Mouse (Mus musculus) mesoderm, embryonic 11.5 days (tissue): Measurements from ENCODE around the gene Lrrc74a.

ENCODE experiments used
- DNase-seq: peaks from one replicate; pipeline ENCODE4 v3.0.0-alpha.2; 2012; ENCODE audit warnings: low read depth, low spot score

The Lrrc74a gene

DNA sequence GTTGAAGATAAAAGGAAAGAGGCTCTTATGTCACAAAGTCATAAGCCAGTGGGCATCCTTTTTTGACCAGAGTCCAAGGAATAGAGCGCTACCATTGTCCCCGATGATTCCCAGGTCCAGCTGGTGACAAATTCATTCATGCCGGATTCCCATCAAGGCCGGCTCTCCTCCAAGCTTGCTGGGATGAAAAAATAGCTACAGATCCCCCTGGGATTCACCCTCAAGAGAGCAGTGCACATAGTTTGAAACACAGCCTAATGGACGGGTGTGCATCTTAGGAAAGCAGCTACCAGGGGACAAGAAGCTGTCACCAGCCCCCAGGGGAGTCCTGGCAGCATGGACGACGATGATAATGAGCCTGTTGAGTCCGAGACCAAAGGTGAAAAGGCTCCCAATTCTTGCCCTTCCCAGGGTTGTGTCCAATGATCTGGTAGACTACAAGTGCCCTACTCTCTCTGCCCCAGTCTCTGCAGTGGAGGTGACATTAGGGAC lies at the start of gene Lrrc74a:
TSS of gene Lrrc74a (plus strand) at position 51 of the 492 bp plus-strand sequence.
- DNase-seq: no peak

DNA sequence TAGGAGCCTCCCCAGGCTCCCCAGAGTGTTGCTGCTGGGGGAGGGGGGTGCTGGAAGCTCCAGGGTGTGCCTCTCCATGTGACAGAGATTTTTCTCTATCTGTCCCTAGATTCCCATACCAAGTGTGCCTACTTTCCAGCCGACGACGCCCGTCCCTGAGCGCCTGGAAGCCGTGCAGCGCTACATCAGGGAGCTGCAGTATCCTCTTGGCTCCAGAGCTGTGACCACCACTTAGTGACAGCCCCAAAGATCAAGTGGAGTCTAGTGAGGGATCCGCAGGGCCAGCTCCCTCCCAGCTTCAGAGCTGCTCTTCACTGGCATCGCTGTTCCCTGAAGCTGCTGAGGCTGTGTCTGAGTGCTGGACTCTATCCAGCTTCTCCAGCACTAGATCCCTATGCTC lies 48.9 kb upstream of the Lrrc74a start:
- DNase-seq: no peak

DNA sequence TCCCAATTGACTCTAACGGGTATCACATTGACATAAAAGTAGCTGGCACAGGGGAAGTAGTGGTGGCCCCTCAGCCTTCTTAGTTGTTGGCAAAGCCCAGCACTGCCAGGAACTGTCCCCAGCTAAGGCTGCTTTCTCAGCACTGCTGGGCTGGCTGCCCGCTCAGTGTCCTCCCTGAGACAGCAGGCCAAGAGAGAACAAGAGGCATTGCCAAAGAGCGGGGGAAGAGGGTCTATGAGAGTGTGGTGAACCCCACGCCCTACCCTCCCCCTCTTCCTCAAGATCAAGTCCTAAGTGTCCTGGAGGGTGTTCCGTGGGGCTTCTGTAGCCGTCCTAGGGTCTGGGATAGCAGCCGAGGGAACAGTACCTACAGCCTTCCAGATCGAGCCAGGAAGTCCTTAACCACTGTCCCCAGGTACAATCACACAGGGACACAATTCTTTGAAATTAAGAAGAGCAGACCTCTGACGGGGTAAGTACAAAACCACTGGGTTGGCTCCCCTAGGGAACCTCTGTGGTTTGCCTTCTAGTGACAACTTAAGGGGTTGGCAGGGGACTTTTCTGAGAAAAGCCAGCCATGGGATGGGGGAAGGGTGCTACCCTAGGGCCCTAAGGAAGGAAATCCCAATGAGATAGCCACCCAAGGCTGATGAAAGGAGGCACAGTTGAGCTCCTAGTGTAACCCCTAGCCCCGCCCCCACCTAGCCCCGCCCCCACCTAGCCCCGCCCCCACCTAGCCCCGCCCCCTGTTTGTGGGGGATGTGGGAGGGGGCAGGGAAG lies 47.4 kb upstream of the Lrrc74a start:
- no peak for DNase-seq

DNA sequence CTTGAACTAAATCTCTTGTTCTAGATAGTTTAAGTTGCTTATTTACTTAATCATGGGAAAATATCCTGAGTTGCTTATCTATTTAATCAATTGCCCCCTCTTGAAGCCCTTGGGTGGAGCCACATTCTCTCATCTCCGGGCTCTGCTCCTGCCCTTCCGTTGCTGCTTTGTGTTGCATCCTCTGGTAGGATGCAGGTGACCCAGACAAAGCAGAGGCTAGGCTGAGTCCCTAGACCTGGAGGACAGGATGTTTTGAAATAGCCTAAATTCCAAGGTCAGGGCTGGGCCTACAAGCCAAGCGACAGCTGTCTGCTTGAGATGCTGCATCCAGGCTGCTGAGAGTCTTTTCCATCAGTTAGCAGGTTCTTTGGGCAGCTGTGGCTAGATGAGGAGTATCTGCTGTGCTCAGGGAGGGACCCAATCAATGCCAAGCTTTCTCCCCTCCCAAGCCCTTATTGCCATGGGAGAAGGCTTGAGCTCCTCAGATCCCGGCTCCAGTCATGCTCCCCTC lies 46.7 kb upstream of the Lrrc74a start:
- DNase-seq: no peak

DNA sequence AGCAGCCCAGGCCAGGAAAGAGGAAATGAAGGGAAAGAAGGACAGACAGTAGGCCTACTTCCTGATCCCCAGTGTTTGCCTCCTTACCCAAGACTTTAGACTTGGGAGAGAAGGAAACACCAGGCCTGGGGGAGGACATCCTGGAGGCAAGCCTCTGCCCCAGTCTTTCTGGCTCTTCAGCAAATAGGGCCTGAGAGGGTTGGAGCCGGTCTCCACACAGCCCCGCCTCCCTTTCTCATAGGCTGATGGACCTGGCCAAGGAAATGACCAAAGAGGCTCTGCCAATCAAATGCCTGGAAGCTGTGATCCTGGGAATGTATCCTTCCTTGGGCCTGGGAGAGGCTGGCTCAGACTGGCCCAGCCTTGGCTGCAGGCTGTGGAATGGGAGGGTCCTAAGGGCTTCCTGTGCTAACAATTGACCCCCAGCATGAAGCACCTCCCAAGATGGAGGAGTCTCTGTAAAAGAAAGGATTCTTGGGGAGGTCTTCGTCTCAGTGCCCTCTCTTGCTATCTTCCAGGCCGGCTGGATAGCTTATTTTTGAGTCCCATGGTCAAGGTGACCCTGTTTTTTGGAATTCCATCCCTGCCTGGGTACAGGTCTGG lies 46.1 kb upstream of the Lrrc74a start:
- no peak for DNase-seq

DNA sequence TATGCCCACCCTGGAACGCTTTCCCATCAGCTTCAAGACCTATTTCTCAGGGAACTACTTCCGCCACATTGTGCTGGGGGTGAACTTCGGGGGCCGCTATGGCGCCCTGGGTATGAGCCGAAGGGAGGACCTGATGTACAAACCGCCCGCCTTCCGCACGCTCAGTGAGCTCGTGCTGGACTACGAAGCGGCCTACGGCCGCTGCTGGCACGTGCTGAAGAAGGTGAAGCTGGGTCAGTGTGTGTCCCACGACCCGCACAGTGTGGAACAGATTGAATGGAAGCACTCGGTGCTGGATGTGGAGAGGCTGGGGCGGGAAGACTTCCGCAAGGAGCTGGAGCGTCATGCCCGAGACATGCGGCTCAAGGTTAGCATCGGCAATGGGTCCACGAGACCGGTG lies 45.3 kb upstream of the Lrrc74a start:
- DNase-seq: no peak

DNA sequence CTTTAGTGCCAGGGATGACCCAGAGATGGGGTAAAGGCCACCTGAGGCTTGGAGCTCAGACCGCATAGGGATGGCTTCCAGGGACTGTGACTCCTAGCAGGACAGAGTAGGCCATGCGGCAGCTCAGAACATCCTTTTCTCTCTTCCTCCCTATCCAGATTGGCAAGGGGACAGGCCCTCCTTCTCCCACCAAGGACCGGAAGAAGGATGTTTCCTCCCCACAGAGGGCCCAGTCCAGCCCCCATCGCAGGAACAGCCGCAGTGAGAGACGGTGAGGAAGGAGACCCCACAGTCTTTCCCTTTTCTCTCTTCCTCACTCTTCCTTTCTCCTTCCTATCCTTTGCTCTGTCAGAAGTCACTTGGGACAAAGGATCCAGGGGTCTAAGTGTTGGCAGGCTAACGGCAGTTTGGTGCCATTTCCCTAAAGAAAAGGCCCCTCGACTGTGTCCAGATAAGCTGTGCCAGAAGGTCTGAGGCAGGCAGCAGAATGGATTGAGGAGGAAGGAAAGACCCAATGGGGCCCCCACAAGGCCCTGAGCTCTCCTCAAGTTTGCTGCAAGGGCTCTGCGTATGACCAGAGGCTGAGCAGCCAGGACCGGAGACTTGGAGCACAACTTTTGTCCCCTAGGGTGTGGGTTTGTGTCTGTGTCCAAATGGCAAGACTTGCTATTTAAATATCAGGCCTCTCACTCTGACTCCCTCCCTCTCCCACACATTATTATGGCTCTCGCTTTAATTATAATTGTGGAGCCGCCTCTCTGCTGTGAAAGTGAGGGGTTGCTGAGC lies 43.3 kb upstream of the Lrrc74a start:
- DNase-seq: no peak

DNA sequence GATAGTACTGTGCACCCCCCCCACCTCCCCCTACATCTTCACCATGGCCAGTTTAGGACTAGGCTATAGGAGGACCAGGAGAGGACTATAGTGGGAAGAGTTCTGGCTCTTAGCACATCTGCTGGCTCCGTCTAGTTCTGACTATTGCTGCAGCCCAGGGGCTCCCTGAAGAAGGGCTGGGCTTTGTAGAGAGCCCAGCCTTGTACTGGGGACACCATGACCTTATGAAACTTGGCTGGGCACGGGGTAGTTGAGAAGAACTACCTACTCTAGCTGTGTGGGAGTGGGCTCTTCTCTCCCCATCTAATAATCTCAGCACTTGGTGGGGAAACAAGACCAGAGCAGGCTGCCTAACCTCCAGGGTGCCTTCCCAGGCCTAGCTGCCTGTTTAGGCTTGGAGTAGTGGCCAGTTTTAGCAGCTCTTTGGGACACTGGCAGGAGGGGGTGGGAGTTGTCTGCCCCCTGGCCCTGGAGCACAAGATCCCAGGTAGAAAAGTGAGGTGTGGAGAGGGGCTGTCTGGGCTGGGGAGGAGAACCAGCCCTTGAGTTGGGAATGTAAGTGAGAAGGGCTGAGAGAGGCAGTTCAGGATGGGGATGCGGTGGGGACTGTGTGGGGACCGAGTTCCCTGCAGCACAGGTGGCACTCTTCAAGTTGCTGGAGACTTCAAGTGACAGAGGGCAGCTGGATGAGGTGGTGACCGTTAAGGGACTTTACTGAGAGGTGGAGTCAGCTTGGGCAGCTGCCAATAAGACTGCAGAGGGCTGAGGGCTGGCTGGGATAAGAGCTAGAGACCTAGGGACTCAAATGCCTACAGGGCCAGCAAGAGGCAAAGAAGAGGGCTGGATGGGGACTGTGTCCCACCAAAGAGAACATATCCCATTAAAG lies 41.5 kb upstream of the Lrrc74a start:
- no peak for DNase-seq

DNA sequence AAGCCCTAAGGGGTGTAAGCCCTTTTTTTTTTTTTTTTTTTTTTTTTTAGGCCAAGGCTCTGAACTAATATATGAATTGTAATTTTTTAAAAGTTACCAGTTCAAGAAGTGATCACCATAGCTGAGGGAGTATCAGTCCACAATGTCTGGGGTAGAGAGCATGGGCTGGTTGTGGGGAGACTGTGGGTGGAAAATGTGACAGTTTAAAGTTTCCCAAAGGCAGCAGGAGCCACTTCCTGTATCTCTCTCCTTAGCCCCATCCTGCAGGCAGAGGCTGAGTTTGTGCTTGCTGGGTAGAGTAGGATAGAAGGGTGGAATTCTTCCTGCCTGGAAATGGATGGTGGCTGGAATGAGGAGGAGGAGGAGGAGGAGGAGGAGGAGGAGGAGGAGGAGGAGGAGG lies 40.8 kb upstream of the Lrrc74a start:
- DNase-seq: no peak

DNA sequence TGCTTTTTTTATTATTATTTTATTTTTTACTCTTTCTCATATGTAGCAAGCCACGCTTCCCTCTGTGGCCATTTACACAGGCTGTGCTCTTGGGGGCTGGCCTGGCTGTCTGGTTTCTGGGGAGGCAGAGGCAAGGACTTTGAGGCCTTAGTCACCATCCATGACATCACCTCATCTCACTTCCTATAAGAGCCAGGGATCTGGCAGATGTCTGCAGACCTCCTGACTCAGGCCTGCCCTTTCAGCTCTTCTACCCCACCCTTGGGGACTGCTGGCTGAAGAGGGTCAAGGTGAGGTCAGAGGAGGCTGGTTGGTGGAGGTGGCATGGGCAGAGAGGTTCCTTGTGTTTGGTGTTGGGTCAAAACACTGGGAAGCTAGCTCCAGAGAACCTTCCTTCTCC lies 39.7 kb upstream of the Lrrc74a start:
- no peak for DNase-seq

DNA sequence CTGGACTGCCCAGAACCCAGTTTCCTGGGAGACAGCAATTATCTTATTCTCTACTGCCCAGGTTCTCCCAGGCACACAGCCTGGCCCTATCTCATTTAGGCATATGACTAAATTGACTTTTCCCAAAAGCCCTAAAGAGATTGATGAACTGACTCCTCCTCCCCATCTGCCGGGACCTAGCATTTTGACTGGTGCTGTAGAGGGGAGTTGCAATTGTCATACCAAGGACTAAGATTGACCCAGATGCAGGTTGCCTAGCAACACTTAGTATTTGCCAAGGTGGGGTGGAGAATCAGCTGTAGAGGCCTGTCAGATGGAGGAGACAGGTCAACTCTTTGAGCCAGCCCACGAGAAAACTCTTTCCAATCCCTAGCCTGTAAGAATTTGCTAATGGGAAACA lies 36.2 kb upstream of the Lrrc74a start:
- DNase-seq: peak; percentile 29

DNA sequence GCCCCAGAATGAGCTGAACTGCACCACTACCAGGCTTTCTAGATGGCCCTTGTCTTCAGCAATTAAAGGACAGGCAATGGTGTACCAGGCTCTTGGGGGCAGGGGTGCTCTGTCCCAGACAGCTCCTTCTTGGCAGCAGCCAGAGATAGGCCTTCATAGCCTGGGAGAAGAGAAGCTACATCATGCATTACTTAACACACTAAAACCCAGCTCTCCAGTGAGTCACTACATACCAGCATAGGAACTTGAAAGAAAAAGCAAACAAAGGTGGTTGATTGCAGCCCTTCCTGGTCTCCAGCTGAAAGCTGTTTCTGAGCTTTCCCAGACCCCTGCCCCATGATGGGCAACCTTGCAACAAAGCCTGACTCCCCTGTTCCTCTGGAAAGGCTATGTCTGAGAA lies 35.6 kb upstream of the Lrrc74a start:
- no peak for DNase-seq

DNA sequence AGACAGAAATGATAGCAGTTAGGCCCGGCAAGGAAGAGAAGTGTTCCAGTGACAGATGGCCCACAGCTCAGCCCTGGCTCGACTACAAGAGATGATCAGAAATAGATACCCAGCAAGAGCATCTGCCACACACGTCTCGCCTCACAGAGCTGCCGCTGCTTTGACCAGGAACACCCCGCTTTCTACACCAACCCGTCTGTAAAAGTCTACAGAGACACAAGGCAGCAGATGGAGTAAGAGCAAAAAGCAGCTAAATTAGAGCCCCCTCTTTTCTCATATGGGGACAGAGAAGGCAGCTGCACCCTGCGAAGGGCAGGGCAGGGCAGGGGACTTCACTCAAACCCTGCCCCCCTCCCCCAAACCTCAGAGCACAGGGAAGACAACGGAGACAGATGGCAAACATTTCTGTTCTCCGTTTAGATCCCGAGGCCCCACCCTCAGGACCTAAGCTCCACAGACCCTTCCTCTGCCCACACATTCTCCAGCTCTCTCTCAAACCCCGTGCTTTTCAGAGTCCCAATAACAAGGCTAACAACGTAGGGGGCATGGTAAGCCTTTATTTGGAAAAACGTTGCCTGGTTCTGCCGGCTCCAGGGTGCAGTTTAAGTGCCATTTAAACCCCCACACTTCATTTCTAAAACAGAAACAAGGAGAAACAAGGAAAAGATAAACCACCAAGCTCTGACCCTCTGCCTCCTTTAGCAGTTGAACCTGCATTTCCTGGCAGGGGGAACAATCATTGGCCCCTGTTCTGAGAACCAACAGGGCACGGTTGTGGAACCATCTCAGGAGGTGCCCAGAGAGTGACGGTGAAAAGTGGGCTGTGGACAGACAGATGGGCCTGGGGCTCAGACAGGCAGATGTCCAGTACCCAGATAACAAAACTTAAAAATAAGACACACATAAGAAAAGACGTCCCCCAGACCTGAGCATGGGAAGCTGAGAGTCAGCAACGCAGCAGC lies 33.9 kb upstream of the Lrrc74a start:
- no peak for DNase-seq

DNA sequence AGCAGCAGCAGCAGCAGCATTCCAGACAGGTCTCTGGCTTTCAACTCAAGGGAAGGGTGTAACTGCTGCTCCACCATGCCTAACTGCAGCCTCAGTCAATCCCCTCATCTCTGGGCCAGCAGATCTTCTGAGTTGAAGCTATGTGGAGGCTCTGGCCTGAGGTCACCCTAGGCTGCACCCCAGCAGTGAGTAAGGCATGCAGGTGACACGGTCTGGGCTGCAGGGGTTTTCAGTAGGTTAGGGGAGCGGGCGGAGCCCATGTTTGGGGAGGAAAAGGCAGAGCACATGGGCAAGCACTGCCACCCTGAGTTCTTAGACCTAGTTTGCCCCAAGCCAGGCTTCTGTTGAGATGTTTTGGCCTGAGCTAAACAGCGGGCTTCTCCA lies 33.2 kb upstream of the Lrrc74a start:
- DNase-seq: no peak

DNA sequence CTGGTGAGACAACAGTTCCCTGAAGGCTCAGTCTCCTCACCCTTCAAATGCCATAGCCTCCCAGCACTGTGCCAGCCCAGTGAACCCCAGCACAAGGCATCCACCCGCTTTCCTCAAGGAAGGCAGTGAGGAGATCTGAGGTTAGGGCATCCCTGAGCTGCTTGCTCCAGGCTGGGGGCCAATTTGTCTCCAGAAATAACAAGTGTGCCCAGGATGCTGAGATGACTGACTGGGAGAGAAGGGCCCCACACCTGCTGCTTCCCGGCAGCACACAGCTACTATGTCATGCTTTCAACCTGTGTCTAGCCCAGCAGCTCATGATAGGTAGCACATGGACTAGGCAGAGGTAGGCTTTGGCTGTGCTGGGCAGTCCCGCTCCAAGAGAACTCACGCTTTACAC lies 32.7 kb upstream of the Lrrc74a start:
- no peak for DNase-seq

DNA sequence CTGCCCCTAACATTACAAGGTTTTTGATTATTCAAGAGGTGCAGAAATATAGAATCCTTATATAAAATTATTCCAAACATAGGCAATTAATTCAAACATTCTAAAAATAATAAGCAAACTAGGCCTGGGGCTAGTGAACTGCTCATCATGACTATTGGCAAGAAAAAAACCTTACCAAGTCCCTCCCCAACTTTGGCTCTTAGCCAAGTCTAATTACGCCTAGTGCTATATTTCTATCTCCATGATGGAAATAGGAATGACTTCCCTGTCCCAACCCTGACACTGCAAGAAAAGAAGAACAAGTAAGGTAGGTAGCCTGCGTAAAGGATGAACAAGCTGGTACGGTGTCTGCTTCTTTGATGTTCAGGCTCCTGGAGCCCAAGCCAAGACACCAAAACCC lies 31.5 kb upstream of the Lrrc74a start:
- no peak for DNase-seq

DNA sequence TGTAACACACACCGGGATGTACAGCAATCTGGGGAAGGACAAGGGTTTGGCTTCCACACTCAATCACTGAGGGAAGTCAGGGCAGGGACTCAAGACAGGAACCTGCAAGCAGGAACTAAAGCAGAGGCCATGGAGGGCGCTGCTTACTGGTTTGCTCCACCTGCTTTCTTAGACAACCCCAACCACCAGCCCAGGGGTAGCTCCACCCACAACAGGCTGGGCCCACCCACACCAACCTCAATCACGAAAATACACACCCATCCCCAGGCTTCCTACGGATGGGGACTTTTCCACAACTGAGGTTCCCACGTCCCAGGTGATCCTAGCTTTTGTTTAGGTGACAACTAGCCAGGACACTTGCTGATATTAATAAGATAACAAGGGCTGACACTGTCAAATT lies 28.3 kb upstream of the Lrrc74a start:
- DNase-seq: no peak

DNA sequence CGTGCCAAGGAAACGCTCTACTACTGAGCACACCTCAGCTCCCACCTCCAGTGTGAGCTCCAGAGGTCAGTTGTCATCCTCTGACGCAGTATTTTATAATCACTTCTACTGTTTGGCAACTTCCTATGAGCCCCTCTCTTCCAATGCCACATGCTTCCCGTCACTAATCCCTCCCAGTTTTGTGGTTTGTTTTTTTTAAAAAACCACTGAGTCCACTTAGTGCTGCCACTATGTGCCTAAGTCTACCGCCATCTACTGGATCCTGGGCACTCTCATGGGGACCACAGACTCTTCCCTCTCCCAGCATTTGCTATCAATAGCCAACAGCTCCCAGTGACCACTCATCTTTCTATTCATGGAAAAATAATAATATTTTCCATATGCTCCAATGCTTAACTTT lies 20.1 kb upstream of the Lrrc74a start:
- no peak for DNase-seq

DNA sequence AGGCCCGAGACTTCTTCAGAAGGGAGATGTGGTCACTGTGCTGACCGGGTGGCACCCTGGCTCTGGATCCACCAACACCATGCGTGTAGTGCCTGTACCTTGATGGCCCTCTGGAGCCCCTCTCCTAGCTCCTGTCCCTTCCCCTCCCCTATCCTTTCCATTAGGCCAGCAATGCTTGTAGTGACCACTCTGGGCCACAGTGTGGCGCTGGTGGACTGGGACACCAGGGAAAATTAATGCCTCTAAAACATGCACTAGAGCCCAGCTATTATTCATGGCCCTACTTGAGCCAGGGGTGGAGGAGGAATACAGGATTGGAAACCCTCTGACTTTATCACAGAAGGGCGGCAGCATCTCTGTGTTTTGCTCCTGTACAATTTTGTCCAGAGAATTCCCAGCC lies 18.8 kb upstream of the Lrrc74a start:
- peak; percentile 75 for DNase-seq

DNA sequence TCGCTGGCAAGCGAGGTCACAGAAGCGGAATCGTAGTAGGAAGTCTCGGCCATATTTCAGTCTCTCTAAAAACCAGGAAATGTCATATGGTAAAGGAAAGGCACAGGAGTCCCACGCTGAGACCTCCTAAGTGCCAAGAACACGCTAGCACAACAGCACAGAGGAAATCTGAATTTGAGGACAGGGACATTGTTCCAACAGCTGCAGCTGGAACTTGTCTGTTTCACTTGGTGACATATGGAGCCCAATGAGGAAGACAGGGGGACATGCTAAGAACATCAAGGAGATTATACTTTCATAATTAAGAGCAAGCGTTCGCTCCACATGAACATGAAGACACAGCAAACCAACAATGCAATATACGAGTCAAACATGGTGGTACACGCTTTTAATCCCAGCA lies 17.2 kb upstream of the Lrrc74a start:
- DNase-seq: no peak
